Mouse (Mus musculus) stomach, embryonic 14.5 days (tissue): ENCODE results near the gene P4ha1. TPM values are rescaled to one million over a fixed set of nuclear protein-coding genes. Genes with fewer than 3 reads are reported as not detected.

ENCODE experiments used
- ATAC-seq: fragments of 200-750 bp; cut with Nextera tagmentation; 2 replicates; pipeline ENCODE4 v1.8.0; 2017; ENCODE audit warnings: low read depth, moderate TSS enrichment; ENCODE audit not compliant: insufficient number of reproducible peaks, insufficient read depth, low FRiP score
- H3K27ac ChIP-seq: fragments of 300-500 bp; sonication (generic); 2 replicates; pipeline ENCODE4 v1.5.1; 2014; ENCODE audit warnings: mild to moderate bottlenecking, low read length, moderate library complexity, mixed read lengths
- H3K27me3 ChIP-seq: fragments of 300-500 bp; sonication (generic); 2 replicates; pipeline ENCODE4 v1.6.1; 2014; ENCODE audit warnings: low read length, control low read depth, mixed read lengths; ENCODE audit not compliant: control insufficient read depth, insufficient read depth
- H3K36me3 ChIP-seq: fragments of 300-500 bp; sonication (generic); 2 replicates; pipeline ENCODE4 v1.6.1; 2014; ENCODE audit warnings: mild to moderate bottlenecking, control low read depth, low read length, moderate library complexity, mixed read lengths; ENCODE audit not compliant: control insufficient read depth, insufficient read depth
- H3K4me1 ChIP-seq: fragments of 300-500 bp; sonication (generic); 2 replicates; pipeline ENCODE4 v1.6.1; 2014; ENCODE audit warnings: low read length, control low read depth, mixed read lengths; ENCODE audit not compliant: control insufficient read depth, insufficient read depth
- H3K4me2 ChIP-seq: fragments of 300-500 bp; sonication (generic); replicated peaks from 2 replicates; pipeline ENCODE4 v1.6.1; 2014; ENCODE audit warnings: low read depth, low read length, control low read depth
- H3K4me3 ChIP-seq: fragments of 300-500 bp; sonication (generic); 2 replicates; pipeline ENCODE4 v1.5.1; 2014; ENCODE audit warnings: low read depth, low read length, control low read depth
- H3K9ac ChIP-seq: fragments of 300-500 bp; sonication (generic); replicated peaks from 2 replicates; pipeline ENCODE4 v1.6.1; 2014; ENCODE audit warnings: low read depth, mild to moderate bottlenecking, control low read depth, low read length, moderate library complexity, mixed read lengths
- H3K9me3 ChIP-seq: fragments of 300-500 bp; sonication (generic); 2 replicates; pipeline ENCODE4 v1.6.1; 2016; ENCODE audit warnings: low read depth, low read length, control low read depth; ENCODE audit not compliant: control insufficient read depth
- WGBS: fragments of 180-500 bp; shearing (Covaris S2); extraction: QIAGEN DNeasy Blood & Tissue Kit; methylation state at CpG from one replicate; pipeline ENCODE4 v1.1.7; 2014; 5-methylcytosine and 5-hydroxymethylcytosine counted together
- polyA plus RNA-seq: library from polyadenylated mRNA; unstranded; fragments of >200 nt; fragmentation: Nextera tagmentation; extraction: Ambion mirVana; gene quantifications from 2 replicates; pipeline ENCODE4 v1.2.1, GENCODE M21; 2014

Gene P4ha1
- polyA plus RNA-seq, 1 experiment from 2014 or later: 64.9 TPM

- H3K27ac ChIP-seq: no peak overlapping the region
- peaks cover 12% of the 10 kb centered on the region for H3K4me1 ChIP-seq
- H3K4me2 ChIP-seq: no peak overlapping the region
- H3K4me3 ChIP-seq: no peak overlapping the region
- no peak overlapping the region for H3K9ac ChIP-seq
- no peak for ATAC-seq
- H3K9me3 ChIP-seq: no peaks in the 10 kb centered on the region
- H3K27me3 ChIP-seq: no peaks in the 10 kb centered on the region
- H3K36me3 ChIP-seq: no peaks in the 10 kb centered on the region
- 67% methylated on average over 8 of the region's 8 CpGs for WGBS
Measured at GRCm38 (mm10) chr10:59326612-59327315, 3.7 kb downstream of the P4ha1 start.

DNA sequence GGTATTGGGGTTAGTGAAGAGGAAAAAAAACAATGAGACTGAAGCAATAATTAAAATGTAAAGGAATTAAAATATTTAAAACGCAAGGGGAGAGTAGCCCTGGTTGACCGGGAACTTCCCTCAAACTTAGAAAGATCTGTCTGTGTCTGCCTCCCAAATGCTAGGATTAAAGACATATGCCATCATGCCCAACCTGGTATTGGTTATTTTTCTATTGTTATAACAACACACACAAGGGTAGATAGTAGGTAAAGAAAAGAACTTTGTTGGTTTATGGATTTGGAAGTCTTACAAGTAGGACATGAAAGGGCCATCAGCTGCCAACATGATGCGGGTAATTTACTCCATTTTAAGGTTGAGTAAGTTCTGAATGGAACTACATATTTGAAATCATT, 4.2 kb downstream of the P4ha1 start:
- H3K4me1 ChIP-seq: peaks cover 10% of the 10 kb centered on the region
- no peaks in the 10 kb centered on the region for H3K36me3 ChIP-seq
- no peak for ATAC-seq
- no peak overlapping the region for H3K4me2 ChIP-seq
- no peak overlapping the region for H3K27ac ChIP-seq
- H3K9me3 ChIP-seq: no peaks in the 10 kb centered on the region
- H3K9ac ChIP-seq: no peak overlapping the region
- H3K27me3 ChIP-seq: no peaks in the 10 kb centered on the region
- 87% methylated on average over 3 of the region's 3 CpGs for WGBS
- H3K4me3 ChIP-seq: no peak overlapping the region

GRCm38 (mm10) chr10:59331546-59332256, 8.6 kb downstream of the P4ha1 start:
- H3K4me2 ChIP-seq: no peak overlapping the region
- H3K9me3 ChIP-seq: no peaks in the 10 kb centered on the region
- no peak overlapping the region for H3K9ac ChIP-seq
- H3K27me3 ChIP-seq: no peaks in the 10 kb centered on the region
- H3K4me1 ChIP-seq: peaks cover 15% of the 10 kb centered on the region
- H3K27ac ChIP-seq: no peak overlapping the region
- WGBS: 55% methylated on average over 6 of the region's 6 CpGs
- no peak overlapping the region for H3K4me3 ChIP-seq
- no peak for ATAC-seq
- no peaks in the 10 kb centered on the region for H3K36me3 ChIP-seq

- WGBS: 75% methylated on average over 4 of the region's 4 CpGs
Measured at GRCm38 (mm10) chr10:59333400-59333799, 10.3 kb downstream of the P4ha1 start.

GRCm38 (mm10) chr10:59334899-59335798, 12.1 kb downstream of the P4ha1 start:
- peaks cover 10% of the 10 kb centered on the region for H3K36me3 ChIP-seq
- no peak overlapping the region for H3K9ac ChIP-seq
- no peak overlapping the region for H3K4me3 ChIP-seq
- WGBS: 67% methylated on average over 4 of the region's 4 CpGs
- no peak overlapping the region for H3K4me2 ChIP-seq
- peak overlapping the region; percentile 36; the same call in 1 of the 2 replicates for H3K27ac ChIP-seq
- no peak for ATAC-seq
- H3K9me3 ChIP-seq: no peaks in the 10 kb centered on the region
- peaks cover 15% of the 10 kb centered on the region for H3K4me1 ChIP-seq
- no peaks in the 10 kb centered on the region for H3K27me3 ChIP-seq

More at GRCm38 (mm10) chr10:59333400-59333799, 10.3 kb downstream of the P4ha1 start:
- Histone ChIP-seq H3K4me1 (peaks cover 15% of the 10 kb centered on the region), H3K9me3 (no peaks in the 10 kb centered on the region), H3K9ac (no peak overlapping the region), H3K27ac (no peak overlapping the region), H3K4me2 (no peak overlapping the region), H3K36me3 (peaks cover 7% of the 10 kb centered on the region; the same call in 1 of the 2 replicates), H3K4me3 (no peak overlapping the region), H3K27me3 (no peaks in the 10 kb centered on the region)
- no peak for ATAC-seq

- Histone ChIP-seq H3K27ac (no peak overlapping the region), H3K27me3 (no peaks in the 10 kb centered on the region), H3K4me1 (peaks cover 15% of the 10 kb centered on the region), H3K36me3 (peaks cover 17% of the 10 kb centered on the region), H3K9ac (no peak overlapping the region), H3K4me2 (no peak overlapping the region), H3K4me3 (no peak overlapping the region), H3K9me3 (no peaks in the 10 kb centered on the region)
- WGBS: 89% methylated on average over 2 of the region's 2 CpGs
- ATAC-seq: no peak
Measured at GRCm38 (mm10) chr10:59336124-59336523, 13.0 kb downstream of the P4ha1 start.

DNA sequence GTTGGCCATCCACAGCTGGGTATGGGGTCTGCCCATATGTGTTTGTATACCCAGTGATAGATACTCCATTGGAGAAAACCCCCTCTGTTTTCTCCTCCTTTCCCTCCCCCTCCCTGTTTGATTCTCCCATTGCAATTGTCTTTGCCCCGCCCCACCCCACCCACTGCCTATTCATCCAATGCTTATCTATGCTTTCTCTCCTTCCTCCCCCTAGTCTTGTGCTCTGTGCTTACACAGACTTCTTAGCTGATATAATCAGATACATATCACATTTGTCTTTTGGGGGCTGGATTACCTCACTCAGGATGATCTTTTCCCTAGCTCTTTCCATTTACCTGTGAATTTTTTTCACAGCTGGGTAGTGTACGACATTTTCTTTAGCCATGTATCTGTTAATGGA, 23.5 kb downstream of the P4ha1 start:
- Histone ChIP-seq H3K27ac (no peak overlapping the region), H3K36me3 (peaks cover 63% of the 10 kb centered on the region), H3K4me1 (no peaks in the 10 kb centered on the region), H3K4me3 (no peak overlapping the region), H3K27me3 (no peaks in the 10 kb centered on the region), H3K9ac (no peak overlapping the region), H3K4me2 (no peak overlapping the region), H3K9me3 (no peaks in the 10 kb centered on the region)
- no peak for ATAC-seq
- 95% methylated on average over 2 of the region's 2 CpGs for WGBS

DNA sequence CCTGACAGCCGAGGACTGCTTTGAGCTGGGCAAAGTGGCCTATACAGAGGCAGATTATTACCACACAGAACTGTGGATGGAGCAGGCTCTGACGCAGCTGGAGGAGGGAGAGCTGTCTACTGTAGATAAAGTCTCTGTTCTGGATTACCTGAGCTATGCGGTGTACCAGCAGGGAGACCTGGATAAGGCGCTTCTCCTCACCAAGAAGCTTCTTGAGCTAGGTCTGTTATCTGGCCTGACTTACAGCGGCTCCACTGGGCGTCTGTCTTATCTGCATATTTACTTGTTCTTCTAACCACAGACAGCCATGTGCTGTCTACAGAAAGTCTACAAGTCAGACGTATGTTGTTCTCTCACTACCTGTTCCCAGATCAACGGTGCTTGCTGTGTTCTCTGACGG, 25.1 kb downstream of the P4ha1 start:
- H3K27me3 ChIP-seq: no peaks in the 10 kb centered on the region
- no peak overlapping the region for H3K4me3 ChIP-seq
- H3K9me3 ChIP-seq: no peaks in the 10 kb centered on the region
- H3K27ac ChIP-seq: no peak overlapping the region
- H3K4me1 ChIP-seq: no peaks in the 10 kb centered on the region
- H3K36me3 ChIP-seq: peaks cover 73% of the 10 kb centered on the region
- no peak overlapping the region for H3K4me2 ChIP-seq
- WGBS: 94% methylated on average over 9 of the region's 9 CpGs
- H3K9ac ChIP-seq: no peak overlapping the region
- ATAC-seq: peak; percentile 71; the same call in 1 of the 2 replicates
